8 mouse cellular contexts compared by ENCODE assay signal in the genomic region with DNA sequence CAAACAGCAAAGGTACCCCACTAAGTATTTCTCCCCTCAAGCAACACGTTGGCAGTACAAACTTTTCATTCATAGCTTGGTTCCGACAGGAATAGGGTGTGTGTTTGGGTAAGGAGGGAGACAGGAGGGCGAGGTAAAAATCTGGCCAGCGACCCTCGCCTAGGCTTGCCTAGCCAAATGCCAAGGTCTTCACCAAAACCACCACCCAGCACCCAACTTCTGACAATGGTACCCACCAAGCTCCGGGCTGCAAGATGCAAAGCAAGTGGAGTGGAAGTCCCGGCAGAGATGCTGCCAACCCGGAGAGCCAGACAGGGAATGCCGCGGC. TPM values are rescaled to one million over a fixed set of nuclear protein-coding genes. Genes with fewer than 3 reads are reported as not detected.
DNase-seq lines count a peak whose midpoint lies in the region; ATAC-seq and TF ChIP-seq lines count a peak whose summit lies in the region.

No protein-coding gene starts in this region.

- H3K27ac ChIP-seq in layer of hippocampus, adult 2 months, result peak overlapping the region; percentile 80
- no peak overlapping the region for H3K27ac ChIP-seq in embryonic facial prominence, embryonic 12.5 days
- 0 out of 2 replicates have a peak overlapping the region, but pooled peaks have one; percentile 14 for H3K27ac ChIP-seq in hindbrain, embryonic 15.5 days (replicated peaks)
- no peak overlapping the region for H3K27ac ChIP-seq in midbrain, postnatal 0 days (ENCODE audit: low read depth, low read length)

- DNase-seq in layer of hippocampus, adult 2 months (ENCODE audit: low spot score in 2 of 2), result no peak
- DNase-seq in layer of hippocampus, adult 11-12 months (ENCODE audit: low spot score), result no peak
- no peak for DNase-seq in midbrain, postnatal 0 days (ENCODE audit: low spot score)
- no peak for DNase-seq in left cerebral cortex, adult 8-10 months (ENCODE audit: low spot score in 2 of 2)
- DNase-seq in c-Kit-positive CD71-positive TER-119-positive erythroid progenitor cells, embryonic 14.5 days (ENCODE audit: low spot score), result no peak
- no peak for DNase-seq in thymus, postnatal 10 days (ENCODE audit: low spot score in 2 of 2)

- 0 out of 2 replicates have a peak, but pooled peaks have one; percentile 16 for ATAC-seq in embryonic facial prominence, embryonic 12.5 days (ENCODE audit: insufficient number of reproducible peaks, insufficient read depth, low FRiP score, low TSS enrichment)
- ATAC-seq in hindbrain, embryonic 15.5 days (ENCODE audit: low FRiP score, low read depth), result peak; percentile 3; the same call in 1 of the 2 replicates
- ATAC-seq in midbrain, postnatal 0 days (ENCODE audit: low FRiP score), result no peak

- peak overlapping the region; percentile 90 for H3K4me2 ChIP-seq in embryonic facial prominence, embryonic 12.5 days (replicated peaks)
- H3K4me2 ChIP-seq in hindbrain, embryonic 15.5 days, result peak overlapping the region; percentile 80
- H3K4me2 ChIP-seq in midbrain, postnatal 0 days (ENCODE audit: low read depth, low read length, poor library complexity, severe bottlenecking), result peak overlapping the region; percentile 79

- H3K27me3 ChIP-seq in embryonic facial prominence, embryonic 12.5 days, result 0 out of 2 replicates have a peak, but pooled peaks cover 6% of the 10 kb centered on the region
- 0 out of 2 replicates have a peak, but pooled peaks cover 7% of the 10 kb centered on the region for H3K27me3 ChIP-seq in hindbrain, embryonic 15.5 days
- H3K27me3 ChIP-seq in midbrain, postnatal 0 days (ENCODE audit: insufficient read depth, low read length), result no peaks in the 10 kb centered on the region

- H3K9ac ChIP-seq in embryonic facial prominence, embryonic 12.5 days, result peak overlapping the region; percentile 60
- H3K9ac ChIP-seq in hindbrain, embryonic 15.5 days, result peak overlapping the region; percentile 71
- H3K9ac ChIP-seq in midbrain, postnatal 0 days (replicated peaks; ENCODE audit: low read length, poor library complexity, severe bottlenecking), result peak overlapping the region; percentile 78

- peak overlapping the region; percentile 78 for H3K4me3 ChIP-seq in layer of hippocampus, adult 2 months
- peak overlapping the region; percentile 74 for H3K4me3 ChIP-seq in embryonic facial prominence, embryonic 12.5 days
- peak overlapping the region; percentile 82 for H3K4me3 ChIP-seq in hindbrain, embryonic 15.5 days
- peak overlapping the region; percentile 79 for H3K4me3 ChIP-seq in midbrain, postnatal 0 days (ENCODE audit: low read depth, low read length)

- TF ChIP-seq CTCF in layer of hippocampus, adult 2 months (conservative IDR thresholded peaks at IDR 0.05), result no peak
- TF ChIP-seq CTCF in midbrain, postnatal 0 days (IDR thresholded peaks at IDR 0.05), result no peak

- 1% methylated on average over 10 of the region's 10 CpGs for WGBS in embryonic facial prominence, embryonic 12.5 days
- WGBS in hindbrain, embryonic 15.5 days, result under 1% methylated on average over 10 of the region's 10 CpGs
- 0% methylated on average over 10 of the region's 10 CpGs for WGBS in midbrain, postnatal 0 days

- no peaks in the 10 kb centered on the region for H3K4me1 ChIP-seq in embryonic facial prominence, embryonic 12.5 days
- peaks cover 10% of the 10 kb centered on the region; the same call in 1 of the 2 replicates for H3K4me1 ChIP-seq in hindbrain, embryonic 15.5 days (replicated peaks)
- H3K4me1 ChIP-seq in midbrain, postnatal 0 days (ENCODE audit: insufficient read depth, low read length), result no peaks in the 10 kb centered on the region

- no peaks in the 10 kb centered on the region for H3K9me3 ChIP-seq in embryonic facial prominence, embryonic 12.5 days
- H3K9me3 ChIP-seq in hindbrain, embryonic 15.5 days, result no peaks in the 10 kb centered on the region
- H3K9me3 ChIP-seq in midbrain, postnatal 0 days (ENCODE audit: low read length), result no peaks in the 10 kb centered on the region

- no peaks in the 10 kb centered on the region for H3K36me3 ChIP-seq in embryonic facial prominence, embryonic 12.5 days
- no peaks in the 10 kb centered on the region for H3K36me3 ChIP-seq in hindbrain, embryonic 15.5 days
- no peaks in the 10 kb centered on the region for H3K36me3 ChIP-seq in midbrain, postnatal 0 days (ENCODE audit: insufficient read depth, low read length)

RNA-seq across cellular contexts. Expression of gene Hdac9, which starts 10.6 kb away (rescaled TPM):
- total RNA-seq in layer of hippocampus, adult 2 months (2021), result 10 to 100 TPM; 34.7 to 35.2 TPM
- 7.2 and 7.3 TPM in 2 replicates for polyA plus RNA-seq in embryonic facial prominence, embryonic 12.5 days (2016; fragmentation: Nextera tagmentation; extraction: Ambion mirVana)
- 12.3 and 16.5 TPM in 2 replicates for polyA plus RNA-seq in hindbrain, embryonic 15.5 days (2015; fragmentation: Nextera tagmentation; extraction: Ambion mirVana)
- 15.6 and 18.1 TPM in 2 replicates for total RNA-seq in midbrain, postnatal 0 days (2014; rRNA removed)
- polyA plus RNA-seq in midbrain, postnatal 0 days (2015; fragmentation: Nextera tagmentation; extraction: Ambion mirVana), result 8.6 and 9.9 TPM in 2 replicates
- 10 to 100 TPM; 42.9 to 51.3 (median 46.1) TPM for total RNA-seq in left cerebral cortex, adult 8-10 months (2022)

Comparison
In these comparisons a context has a peak if more than half of its experiments do, and no peak if none do; other contexts are left out.
1. H3K27ac ChIP-seq: peak in layer of hippocampus, adult 2 months (single experiment) and hindbrain, embryonic 15.5 days (single experiment); none in embryonic facial prominence, embryonic 12.5 days (single experiment) and midbrain, postnatal 0 days (single experiment).
2. Peak in every context shown above with its lines, with median percentiles within 50 percentile points of each other: H3K4me3 ChIP-seq, H3K4me2 ChIP-seq and H3K9ac ChIP-seq.